ENCODE assay signal across 37 mouse cellular contexts in the genomic region with DNA sequence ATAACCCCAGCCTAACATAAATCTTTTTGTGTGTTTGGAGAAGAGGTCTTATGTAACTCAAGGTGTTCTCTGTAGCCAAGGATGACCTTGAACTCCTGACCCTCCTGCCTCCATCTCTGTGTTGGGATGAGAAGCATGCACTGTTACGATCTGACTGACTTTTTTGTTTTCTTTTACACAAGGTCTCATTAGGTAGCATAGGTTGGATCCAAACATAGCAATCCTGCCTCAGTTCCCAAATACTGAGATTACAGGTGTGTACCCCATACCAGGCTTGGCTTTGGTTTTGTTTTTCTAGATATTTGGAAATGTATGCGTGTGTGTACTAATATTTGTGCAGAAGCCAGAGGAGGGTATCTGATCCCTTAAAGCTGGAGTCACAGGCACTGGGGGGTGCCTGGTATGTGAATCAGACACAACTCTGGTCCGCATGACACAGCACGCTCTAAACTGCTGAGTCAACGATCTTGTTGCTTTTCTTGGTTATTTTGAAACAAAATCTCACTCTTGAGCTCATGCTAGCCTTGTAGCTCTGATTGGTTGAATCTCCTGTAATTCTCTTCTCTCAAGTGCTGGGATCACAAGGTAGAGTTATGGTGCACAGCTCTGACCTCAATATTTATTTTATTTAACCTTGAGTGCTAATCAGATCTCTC. TPM values are rescaled to one million over a fixed set of nuclear protein-coding genes. Genes with fewer than 3 reads are reported as not detected.
"Had no signal": no experiment of that assay in that cellular context is flagged by ENCODE, and none has a peak within 500 bp of the region (broad histone marks: within the 10 kb centered on the region; RNA-seq: fewer than 3 reads in every experiment).

No protein-coding gene starts in this region.

- H3K4me2 ChIP-seq: heart, embryonic 12.5 days; hindbrain, embryonic 12.5 days; hindbrain, embryonic 14.5 days; kidney, embryonic 15.5 days; limb, embryonic 12.5 days; liver, embryonic 11.5 days; liver, embryonic 13.5 days; liver, embryonic 15.5 days had no signal

- H3K9ac ChIP-seq: heart, embryonic 12.5 days; hindbrain, embryonic 12.5 days; hindbrain, embryonic 14.5 days; kidney, embryonic 15.5 days; limb, embryonic 12.5 days; liver, embryonic 13.5 days; liver, embryonic 15.5 days; liver, postnatal 0 days had no signal

- DNase-seq: gastrocnemius, adult 2 months; gastrocnemius, postnatal 10 days; gastrocnemius, postnatal 25 days; heart, adult 18-20 months; heart, postnatal 10 days; heart, postnatal 4 days; kidney, adult 11 months; kidney, adult 2 months; kidney, adult 9 months; kidney, postnatal 14 days; kidney, postnatal 36 days; liver; liver, embryonic 13.5 days; liver, postnatal 0 days had no signal

- ATAC-seq: hindbrain, postnatal 0 days; intestine, embryonic 16.5 days; liver, postnatal 0 days had no signal

- H3K4me3 ChIP-seq: gastrocnemius, adult 2 months; heart, embryonic 10.5 days; heart, embryonic 12.5 days; hindbrain, embryonic 10.5 days; hindbrain, embryonic 12.5 days; kidney, embryonic 15.5 days; layer of hippocampus, adult 2 months; left cerebral cortex, adult 2 months; limb, embryonic 10.5 days; limb, embryonic 12.5 days; liver, embryonic 13.5 days; liver, embryonic 15.5 days had no signal

- H3K27ac ChIP-seq: gastrocnemius, adult 2 months; heart, embryonic 10.5 days; hindbrain, embryonic 10.5 days; hindbrain, embryonic 12.5 days; hindbrain, embryonic 14.5 days; hindbrain, postnatal 0 days; kidney, embryonic 15.5 days; kidney, postnatal 0 days; layer of hippocampus, adult 2 months; left cerebral cortex, adult 2 months; limb, embryonic 10.5 days; limb, embryonic 12.5 days; liver, embryonic 13.5 days; liver, embryonic 15.5 days had no signal

- H3K9me3 ChIP-seq: liver, embryonic 15.5 days had no signal

- H3K27me3 ChIP-seq: heart, embryonic 12.5 days; hindbrain, embryonic 12.5 days; kidney, embryonic 15.5 days; limb, embryonic 12.5 days; liver, embryonic 13.5 days; liver, embryonic 15.5 days had no signal

RNA-seq across cellular contexts. Expression of a gene that starts 37.1 kb away (rescaled TPM):
- total RNA-seq: gastrocnemius, adult 2 months; gastrocnemius, postnatal 25 days; granulocyte monocyte progenitor cell, adult 5-6 weeks; heart, adult 18-20 months; heart, adult 8-10 months; heart, postnatal 10 days; heart, postnatal 25 days; heart, postnatal 4 days; hindbrain, postnatal 0 days; layer of hippocampus, adult 2 months; layer of hippocampus, postnatal 10 days; layer of hippocampus, postnatal 25 days; left cerebral cortex, adult 2 months; left cerebral cortex, postnatal 14 days; left cerebral cortex, postnatal 36 days had no signal
- polyA plus RNA-seq: hindbrain, embryonic 10.5 days; hindbrain, embryonic 12.5 days; hindbrain, embryonic 14.5 days; hindbrain, postnatal 0 days; intestine, embryonic 14.5 days; kidney, adult 2 months; limb, embryonic 10.5 days; limb, embryonic 12.5 days had no signal
